Mouse (Mus musculus): ENCODE measurements at regions not wholly inside any gene's neighbourhood (a gene's known extent, or its start where the extent isn't known, plus 50 kb on each side); places are given as distances from the start of the nearest gene placed in this dataset.

GRCm38 (mm10) chr5:126034846-126035245 is 503.3 kb downstream of the Tmem132b start:
- H3K9me3 ChIP-seq: 0 out of 2 replicates have a peak, but pooled peaks cover 3% of the 10 kb centered on the region
- H3K9ac ChIP-seq: no peak overlapping the region
- H3K27me3 ChIP-seq: no peaks in the 10 kb centered on the region
- no peak for ATAC-seq (ENCODE audit: low FRiP score, low read depth)
- H3K27ac ChIP-seq: no peak overlapping the region
- H3K4me3 ChIP-seq: no peak overlapping the region
- H3K4me1 ChIP-seq: no peaks in the 10 kb centered on the region
- H3K36me3 ChIP-seq: no peaks in the 10 kb centered on the region
- H3K4me2 ChIP-seq (replicated peaks): no peak overlapping the region
- 74% methylated on average over 1 of the region's 1 CpGs for WGBS

- Histone ChIP-seq H3K9ac (no peak overlapping the region), H3K4me3 (no peak overlapping the region), H3K4me2 (replicated peaks) (no peak overlapping the region), H3K27ac (no peak overlapping the region), H3K9me3 (0 out of 2 replicates have a peak, but pooled peaks cover 3% of the 10 kb centered on the region), H3K4me1 (no peaks in the 10 kb centered on the region), H3K27me3 (no peaks in the 10 kb centered on the region), H3K36me3 (no peaks in the 10 kb centered on the region)
- 18% methylated on average over 1 of the region's 1 CpGs for WGBS
- ATAC-seq (ENCODE audit: low FRiP score, low read depth): no peak
Measured at GRCm38 (mm10) chr5:126036686-126037085, 505.1 kb downstream of the Tmem132b start.

GRCm38 (mm10) chr5:126045761-126046160 is 514.2 kb downstream of the Tmem132b start:
- Histone ChIP-seq H3K27me3 (no peaks in the 10 kb centered on the region), H3K9ac (no peak overlapping the region), H3K4me1 (no peaks in the 10 kb centered on the region), H3K27ac (no peak overlapping the region), H3K4me3 (no peak overlapping the region), H3K4me2 (replicated peaks) (no peak overlapping the region), H3K9me3 (peaks cover 2% of the 10 kb centered on the region; the same call in 1 of the 2 replicates), H3K36me3 (no peaks in the 10 kb centered on the region)
- 85% methylated on average over 3 of the region's 3 CpGs for WGBS
- no peak for ATAC-seq (ENCODE audit: low FRiP score, low read depth)

DNA sequence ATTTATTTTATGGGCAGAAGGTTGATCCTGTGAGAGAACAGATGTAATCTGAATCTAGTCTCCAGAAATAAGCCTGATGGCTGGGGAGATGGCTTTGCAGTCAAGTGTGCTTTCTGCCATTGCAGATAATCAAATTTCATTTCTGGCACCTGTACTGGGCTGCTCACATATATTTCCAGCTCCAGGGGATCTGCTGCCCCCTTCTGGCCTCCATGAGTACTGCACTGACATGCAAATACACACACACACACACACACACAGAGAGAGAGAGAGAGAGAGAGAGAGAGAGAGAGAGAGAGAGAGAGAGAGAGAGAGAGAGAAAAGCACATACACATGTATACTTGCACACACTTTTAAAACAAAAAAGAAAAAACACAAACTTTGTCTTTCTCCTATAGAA is 532.1 kb downstream of the Tmem132b start:
- no peak for ATAC-seq (ENCODE audit: low FRiP score, low read depth)
- Histone ChIP-seq H3K4me2 (replicated peaks) (no peak overlapping the region), H3K27ac (no peak overlapping the region), H3K4me3 (no peak overlapping the region), H3K27me3 (no peaks in the 10 kb centered on the region), H3K9me3 (no peaks in the 10 kb centered on the region), H3K9ac (no peak overlapping the region), H3K4me1 (no peaks in the 10 kb centered on the region), H3K36me3 (no peaks in the 10 kb centered on the region)

- no peak for ATAC-seq (ENCODE audit: low FRiP score, low read depth)
- no peaks in the 10 kb centered on the region for H3K27me3 ChIP-seq
Measured at GRCm38 (mm10) chr5:126079281-126079838, 547.8 kb downstream of the Tmem132b start.

DNA sequence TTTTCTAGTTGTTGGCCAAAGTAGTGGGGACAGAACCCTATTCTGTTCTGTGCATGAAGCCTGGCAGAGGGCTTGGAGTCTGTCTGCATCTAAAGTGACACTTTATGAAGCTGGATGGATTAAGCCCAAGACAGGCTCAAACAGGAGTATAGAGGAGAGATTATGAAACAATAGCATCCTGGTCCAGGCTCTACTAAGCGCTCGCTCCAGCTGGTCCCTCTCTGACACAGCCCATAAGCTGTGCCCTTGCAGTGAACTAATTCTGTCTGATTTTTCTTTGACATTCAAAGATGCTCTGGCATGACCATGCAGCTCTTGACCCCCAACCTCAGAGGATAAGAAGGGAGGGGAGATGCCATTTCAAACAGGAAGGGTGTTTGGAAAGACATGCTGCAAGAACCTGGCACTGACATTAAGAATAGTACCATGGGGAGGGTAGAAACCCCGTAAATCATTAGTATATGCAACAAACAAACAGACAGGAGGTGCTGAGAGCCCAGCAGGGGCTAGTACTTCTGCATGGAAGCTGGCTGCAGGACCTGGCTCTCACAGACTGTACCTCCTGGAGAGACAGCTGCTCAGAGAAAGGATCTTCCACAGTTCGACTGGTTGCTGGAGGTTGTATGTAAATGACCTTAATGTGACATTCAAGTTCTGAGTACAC is 556.8 kb downstream of the Tmem132b start:
- H3K4me1 ChIP-seq: no peaks in the 10 kb centered on the region
- no peak overlapping the region for H3K4me3 ChIP-seq
- no peak overlapping the region for H3K4me2 ChIP-seq (replicated peaks)
- H3K27me3 ChIP-seq: no peaks in the 10 kb centered on the region
- no peaks in the 10 kb centered on the region for H3K9me3 ChIP-seq
- ATAC-seq (ENCODE audit: low FRiP score, low read depth): no peak
- H3K27ac ChIP-seq: no peak overlapping the region
- 71% methylated on average over 4 of the region's 4 CpGs for WGBS
- H3K9ac ChIP-seq: no peak overlapping the region
- H3K36me3 ChIP-seq: no peaks in the 10 kb centered on the region

More at GRCm38 (mm10) chr5:126079281-126079838, 547.8 kb downstream of the Tmem132b start:
- Histone ChIP-seq H3K4me2 (replicated peaks) (no peak overlapping the region), H3K4me3 (no peak overlapping the region), H3K9ac (no peak overlapping the region), H3K4me1 (no peaks in the 10 kb centered on the region), H3K36me3 (no peaks in the 10 kb centered on the region), H3K27ac (no peak overlapping the region), H3K9me3 (0 out of 2 replicates have a peak, but pooled peaks cover 5% of the 10 kb centered on the region)
- WGBS: 47% methylated on average over 7 of the region's 7 CpGs

DNA sequence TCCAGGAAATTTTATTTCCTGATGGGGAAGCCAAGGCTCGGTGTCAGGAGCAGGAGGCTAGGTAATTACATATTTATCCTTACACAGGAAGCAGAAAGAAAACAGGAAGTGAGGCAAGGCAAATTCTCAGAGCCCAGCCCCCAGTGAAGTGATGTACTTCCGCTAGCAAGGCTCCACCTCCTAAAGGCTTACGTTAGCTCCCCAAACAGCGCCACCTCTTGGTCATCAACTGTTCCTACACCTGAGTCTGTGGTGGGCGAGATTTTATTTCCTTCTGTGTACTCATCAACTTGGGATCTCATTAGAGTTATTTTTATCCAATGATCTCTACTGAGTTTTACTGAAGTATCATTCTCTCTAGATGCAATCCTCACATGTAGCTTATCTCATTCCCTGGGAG is 561.6 kb downstream of the Tmem132b start:
- H3K27me3 ChIP-seq: no peaks in the 10 kb centered on the region
- no peak overlapping the region for H3K4me3 ChIP-seq
- WGBS: 79% methylated on average over 5 of the region's 5 CpGs
- H3K4me2 ChIP-seq (replicated peaks): no peak overlapping the region
- no peak overlapping the region for H3K9ac ChIP-seq
- ATAC-seq (ENCODE audit: low FRiP score, low read depth): no peak
- H3K36me3 ChIP-seq: no peaks in the 10 kb centered on the region
- H3K9me3 ChIP-seq: no peaks in the 10 kb centered on the region
- H3K4me1 ChIP-seq: no peaks in the 10 kb centered on the region
- no peak overlapping the region for H3K27ac ChIP-seq

GRCm38 (mm10) chr5:126096616-126097261 is 565.2 kb downstream of the Tmem132b start:
- Histone ChIP-seq H3K4me1 (no peaks in the 10 kb centered on the region), H3K27ac (no peak overlapping the region), H3K4me2 (replicated peaks) (no peak overlapping the region), H3K27me3 (no peaks in the 10 kb centered on the region), H3K4me3 (no peak overlapping the region), H3K9me3 (no peaks in the 10 kb centered on the region), H3K9ac (no peak overlapping the region), H3K36me3 (no peaks in the 10 kb centered on the region)
- no peak for ATAC-seq (ENCODE audit: low FRiP score, low read depth)
- WGBS: 75% methylated on average over 6 of the region's 6 CpGs

GRCm38 (mm10) chr5:126097262-126097628 is 565.7 kb downstream of the Tmem132b start:
- H3K4me2 ChIP-seq (replicated peaks): no peak overlapping the region
- H3K4me3 ChIP-seq: no peak overlapping the region
- no peaks in the 10 kb centered on the region for H3K9me3 ChIP-seq
- no peaks in the 10 kb centered on the region for H3K36me3 ChIP-seq
- no peak overlapping the region for H3K27ac ChIP-seq
- no peak for ATAC-seq (ENCODE audit: low FRiP score, low read depth)
- H3K27me3 ChIP-seq: no peaks in the 10 kb centered on the region
- H3K4me1 ChIP-seq: no peaks in the 10 kb centered on the region
- H3K9ac ChIP-seq: no peak overlapping the region

- H3K27ac ChIP-seq: no peak overlapping the region
Measured at GRCm38 (mm10) chr5:126098433-126098832, 566.9 kb downstream of the Tmem132b start.

DNA sequence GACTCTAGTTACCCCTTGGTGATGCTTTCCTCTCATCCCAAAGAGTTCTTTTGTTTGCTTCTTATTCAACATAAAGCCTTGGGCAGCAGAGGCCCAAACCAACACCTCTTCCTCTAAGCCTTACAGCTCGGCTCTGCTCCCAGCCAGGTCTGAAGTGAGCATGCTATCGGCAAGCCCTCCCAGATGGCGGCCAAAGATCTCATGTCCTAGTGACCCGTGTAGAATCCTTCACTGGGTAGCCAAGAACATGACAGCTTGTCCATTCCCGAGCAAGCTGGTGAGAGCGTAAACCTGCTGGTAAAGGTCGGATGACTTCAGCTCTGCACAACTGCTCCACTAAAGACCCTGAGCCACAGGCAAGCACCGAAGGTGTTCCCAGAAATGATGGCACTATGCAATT is 568.4 kb downstream of the Tmem132b start:
- ATAC-seq (ENCODE audit: low FRiP score, low read depth): no peak
- WGBS: 78% methylated on average over 8 of the region's 8 CpGs
- no peak overlapping the region for H3K4me2 ChIP-seq (replicated peaks)
- no peak overlapping the region for H3K4me3 ChIP-seq
- H3K9ac ChIP-seq: no peak overlapping the region
- no peaks in the 10 kb centered on the region for H3K9me3 ChIP-seq
- no peaks in the 10 kb centered on the region for H3K36me3 ChIP-seq
- no peaks in the 10 kb centered on the region for H3K27me3 ChIP-seq
- no peak overlapping the region for H3K27ac ChIP-seq
- no peaks in the 10 kb centered on the region for H3K4me1 ChIP-seq

More at GRCm38 (mm10) chr5:126098433-126098832, 566.9 kb downstream of the Tmem132b start:
- H3K4me2 ChIP-seq (replicated peaks): no peak overlapping the region
- 74% methylated on average over 7 of the region's 7 CpGs for WGBS
- H3K36me3 ChIP-seq: no peaks in the 10 kb centered on the region
- H3K4me3 ChIP-seq: no peak overlapping the region
- ATAC-seq (ENCODE audit: low FRiP score, low read depth): no peak
- no peak overlapping the region for H3K9ac ChIP-seq
- no peaks in the 10 kb centered on the region for H3K4me1 ChIP-seq
- no peaks in the 10 kb centered on the region for H3K27me3 ChIP-seq
- H3K9me3 ChIP-seq: no peaks in the 10 kb centered on the region

GRCm38 (mm10) chr5:126104464-126104863 is 572.9 kb downstream of the Tmem132b start:
- Histone ChIP-seq H3K9me3 (no peaks in the 10 kb centered on the region), H3K36me3 (no peaks in the 10 kb centered on the region), H3K4me2 (replicated peaks) (no peak overlapping the region), H3K4me3 (no peak overlapping the region), H3K4me1 (no peaks in the 10 kb centered on the region), H3K9ac (no peak overlapping the region), H3K27ac (no peak overlapping the region), H3K27me3 (no peaks in the 10 kb centered on the region)
- WGBS: 78% methylated on average over 5 of the region's 5 CpGs
- ATAC-seq (ENCODE audit: low FRiP score, low read depth): no peak

All from limb, embryonic 13.5 days (tissue).